27 mouse cellular contexts compared by ENCODE assay signal in genomic region chr11:62865562-62865961, GRCm38 (mm10). TPM values are rescaled to one million over a fixed set of nuclear protein-coding genes. Genes with fewer than 3 reads are reported as not detected.
"Had no signal": no experiment of that assay in that cellular context is flagged by ENCODE, and none has a peak within 500 bp of the region (broad histone marks: within the 10 kb centered on the region; RNA-seq: fewer than 3 reads in every experiment).

No protein-coding gene starts in this region.

- H3K9me3 ChIP-seq: heart, embryonic 10.5 days; heart, embryonic 12.5 days; hindbrain, embryonic 13.5 days; hindbrain, embryonic 15.5 days; kidney, embryonic 15.5 days; limb, embryonic 13.5 days; limb, embryonic 15.5 days; liver, embryonic 12.5 days had no signal

- H3K4me3 ChIP-seq: gastrocnemius, adult 2 months; heart, embryonic 10.5 days; heart, embryonic 12.5 days; hindbrain, embryonic 13.5 days; hindbrain, embryonic 15.5 days; kidney, embryonic 15.5 days; limb, embryonic 13.5 days; limb, embryonic 15.5 days; liver, embryonic 12.5 days had no signal

- ATAC-seq: hindbrain, postnatal 0 days; intestine, embryonic 16.5 days; liver, embryonic 12.5 days had no signal

- H3K36me3 ChIP-seq: heart, embryonic 10.5 days; heart, embryonic 12.5 days; hindbrain, embryonic 13.5 days; hindbrain, embryonic 15.5 days; kidney, embryonic 15.5 days; limb, embryonic 13.5 days; limb, embryonic 15.5 days; liver, embryonic 12.5 days had no signal

- H3K4me1 ChIP-seq: heart, embryonic 10.5 days; heart, embryonic 12.5 days; hindbrain, embryonic 13.5 days; hindbrain, embryonic 15.5 days; kidney, embryonic 15.5 days; limb, embryonic 13.5 days had no signal

- H3K4me2 ChIP-seq: heart, embryonic 12.5 days; hindbrain, embryonic 13.5 days; hindbrain, embryonic 15.5 days; kidney, embryonic 15.5 days; limb, embryonic 13.5 days; limb, embryonic 15.5 days; liver, embryonic 12.5 days had no signal

- H3K27ac ChIP-seq: gastrocnemius, adult 2 months; heart, embryonic 10.5 days; hindbrain, embryonic 13.5 days; hindbrain, embryonic 15.5 days; hindbrain, postnatal 0 days; kidney, embryonic 15.5 days; kidney, postnatal 0 days; limb, embryonic 13.5 days; limb, embryonic 15.5 days; liver, embryonic 12.5 days; liver, embryonic 14.5 days had no signal

- H3K27me3 ChIP-seq: heart, embryonic 12.5 days; hindbrain, embryonic 13.5 days; hindbrain, embryonic 15.5 days; kidney, embryonic 15.5 days; limb, embryonic 13.5 days; limb, embryonic 15.5 days had no signal

- DNase-seq: gastrocnemius, adult 2 months; gastrocnemius, postnatal 10 days; gastrocnemius, postnatal 25 days; heart, adult 18-20 months; heart, postnatal 10 days; heart, postnatal 36 days; kidney, adult 11 months; kidney, adult 2 months; kidney, adult 9 months; kidney, postnatal 14 days; kidney, postnatal 36 days; layer of hippocampus, adult 9-11 months; layer of hippocampus, postnatal 36 days; left cerebral cortex, postnatal 4 days had no signal

- H3K9ac ChIP-seq: heart, embryonic 12.5 days; hindbrain, embryonic 13.5 days; hindbrain, embryonic 15.5 days; kidney, embryonic 15.5 days; limb, embryonic 13.5 days; limb, embryonic 15.5 days; liver, embryonic 12.5 days; liver, embryonic 14.5 days had no signal

RNA-seq across cellular contexts. Expression of gene Fbxw10, which starts 18.7 kb away (rescaled TPM):
- total RNA-seq: liver, adult 2 months had no signal
- polyA plus RNA-seq: liver, adult 2 months had no signal
